Mouse (Mus musculus) macrophage (primary cell): Measurements from ENCODE around the gene Slc8a3. TPM values are rescaled to one million over a fixed set of nuclear protein-coding genes. Genes with fewer than 3 reads are reported as not detected.

ENCODE experiments used
- H3K27ac ChIP-seq: fragments of 350-480 bp; formaldehyde crosslinking; 2 replicates; pipeline ENCODE4 v1.9.0; 2021
- H3K36me3 ChIP-seq: fragments of 350-480 bp; formaldehyde crosslinking; 2 replicates; pipeline ENCODE4 v1.9.0; 2021; ENCODE audit errors: inconsistent target
- H3K4me3 ChIP-seq: fragments of 350-480 bp; formaldehyde crosslinking; 2 replicates; pipeline ENCODE4 v1.9.0; 2021; ENCODE audit errors: inconsistent target
- H3K79me2 ChIP-seq: fragments of 350-480 bp; formaldehyde crosslinking; 2 replicates; pipeline ENCODE4 v1.9.0; 2021; ENCODE audit errors: inconsistent target
- WGBS: methylation state at CpG from one replicate; pipeline ENCODE4 v1.1.7; 2026; ENCODE audit warnings: inconsistent platforms; ENCODE audit not compliant: missing documents; 5-methylcytosine and 5-hydroxymethylcytosine counted together
- polyA plus RNA-seq: library from polyadenylated mRNA; stranded (reverse); fragments of 250-400 nt; gene quantifications from 3 replicates; pipeline ENCODE4 v1.2.4, GENCODE M21; 2018; ENCODE audit warnings: inconsistent platforms

Gene Slc8a3
- polyA plus RNA-seq, 1 experiment from 2014 or later: not detected

- Histone ChIP-seq H3K79me2 (no peaks in the 10 kb centered on the region), H3K36me3 (no peaks in the 10 kb centered on the region), H3K27ac (no peak overlapping the region), H3K4me3 (no peak overlapping the region)
- WGBS: 68% methylated on average over 2 of the region's 2 CpGs
Measured at GRCm38 (mm10) chr12:81224843-81225242, 108.1 kb downstream of the Slc8a3 start.

- WGBS: 88% methylated on average over 2 of the region's 2 CpGs
- H3K36me3 ChIP-seq: no peaks in the 10 kb centered on the region
- no peak overlapping the region for H3K27ac ChIP-seq
- H3K79me2 ChIP-seq: no peaks in the 10 kb centered on the region
- H3K4me3 ChIP-seq: no peak overlapping the region
Measured at GRCm38 (mm10) chr12:81223276-81223675, 109.7 kb downstream of the Slc8a3 start.

- 55% methylated on average over 4 of the region's 4 CpGs for WGBS
- Histone ChIP-seq H3K4me3 (no peak overlapping the region), H3K36me3 (no peaks in the 10 kb centered on the region), H3K79me2 (no peaks in the 10 kb centered on the region), H3K27ac (no peak overlapping the region)
Measured at GRCm38 (mm10) chr12:81219339-81219738, 113.6 kb downstream of the Slc8a3 start.

- Histone ChIP-seq H3K79me2 (no peaks in the 10 kb centered on the region), H3K27ac (no peak overlapping the region), H3K36me3 (no peaks in the 10 kb centered on the region), H3K4me3 (no peak overlapping the region)
- 44% methylated on average over 2 of the region's 2 CpGs for WGBS
Measured at GRCm38 (mm10) chr12:81208559-81208958, 124.4 kb downstream of the Slc8a3 start.

- no peak overlapping the region for H3K4me3 ChIP-seq
- H3K79me2 ChIP-seq: no peaks in the 10 kb centered on the region
- H3K27ac ChIP-seq: no peak overlapping the region
- WGBS: 28% methylated on average over 6 of the region's 6 CpGs
- no peaks in the 10 kb centered on the region for H3K36me3 ChIP-seq
Measured at GRCm38 (mm10) chr12:81205619-81206560, 127.1 kb downstream of the Slc8a3 start.

- Histone ChIP-seq H3K36me3 (no peaks in the 10 kb centered on the region), H3K79me2 (no peaks in the 10 kb centered on the region), H3K27ac (no peak overlapping the region), H3K4me3 (no peak overlapping the region)
- 14% methylated on average over 1 of the region's 1 CpGs for WGBS
Measured at GRCm38 (mm10) chr12:81203226-81203625, 129.8 kb downstream of the Slc8a3 start.

GRCm38 (mm10) chr12:81199280-81199955, 133.6 kb downstream of the Slc8a3 start:
- H3K79me2 ChIP-seq: no peaks in the 10 kb centered on the region
- no peak overlapping the region for H3K4me3 ChIP-seq
- H3K27ac ChIP-seq: no peak overlapping the region
- no peaks in the 10 kb centered on the region for H3K36me3 ChIP-seq
- whole genome bisulfite sequencing: 41% methylated on average over 23 of the region's 23 CpGs

- Histone ChIP-seq H3K4me3 (no peak overlapping the region), H3K36me3 (no peaks in the 10 kb centered on the region), H3K27ac (no peak overlapping the region), H3K79me2 (no peaks in the 10 kb centered on the region)
- WGBS: 54% methylated on average over 5 of the region's 5 CpGs
Measured at GRCm38 (mm10) chr12:81197468-81198075, 135.4 kb downstream of the Slc8a3 start.

GRCm38 (mm10) chr12:81193968-81194367, 139.0 kb downstream of the Slc8a3 start:
- no peaks in the 10 kb centered on the region for H3K36me3 ChIP-seq
- no peak overlapping the region for H3K4me3 ChIP-seq
- H3K27ac ChIP-seq: no peak overlapping the region
- no peaks in the 10 kb centered on the region for H3K79me2 ChIP-seq
- WGBS: 83% methylated on average over 2 of the region's 2 CpGs

- no peak overlapping the region for H3K27ac ChIP-seq
- no peak overlapping the region for H3K4me3 ChIP-seq
- 100% methylated on average over 1 of the region's 1 CpGs for WGBS
- no peaks in the 10 kb centered on the region for H3K79me2 ChIP-seq
- H3K36me3 ChIP-seq: no peaks in the 10 kb centered on the region
Measured at GRCm38 (mm10) chr12:81189636-81190035, 143.3 kb downstream of the Slc8a3 start.

GRCm38 (mm10) chr12:81188996-81189395, 144.0 kb downstream of the Slc8a3 start:
- WGBS: 95% methylated on average over 4 of the region's 4 CpGs
- H3K79me2 ChIP-seq: no peaks in the 10 kb centered on the region
- no peaks in the 10 kb centered on the region for H3K36me3 ChIP-seq
- H3K27ac ChIP-seq: no peak overlapping the region
- H3K4me3 ChIP-seq: no peak overlapping the region

GRCm38 (mm10) chr12:81188423-81188822, 144.6 kb downstream of the Slc8a3 start:
- no peak overlapping the region for H3K27ac ChIP-seq
- H3K4me3 ChIP-seq: no peak overlapping the region
- no peaks in the 10 kb centered on the region for H3K36me3 ChIP-seq
- WGBS: 88% methylated on average over 3 of the region's 3 CpGs
- no peaks in the 10 kb centered on the region for H3K79me2 ChIP-seq

GRCm38 (mm10) chr12:81186668-81187067, 146.3 kb downstream of the Slc8a3 start:
- H3K4me3 ChIP-seq: no peak overlapping the region
- no peaks in the 10 kb centered on the region for H3K36me3 ChIP-seq
- no peaks in the 10 kb centered on the region for H3K79me2 ChIP-seq
- H3K27ac ChIP-seq: no peak overlapping the region
- 93% methylated on average over 3 of the region's 3 CpGs for WGBS

- Histone ChIP-seq H3K36me3 (no peaks in the 10 kb centered on the region), H3K79me2 (no peaks in the 10 kb centered on the region), H3K27ac (no peak overlapping the region), H3K4me3 (no peak overlapping the region)
- WGBS: 60% methylated on average over 4 of the region's 4 CpGs
Measured at GRCm38 (mm10) chr12:81186081-81186480, 146.9 kb downstream of the Slc8a3 start.

- Histone ChIP-seq H3K4me3 (no peak overlapping the region), H3K27ac (no peak overlapping the region), H3K79me2 (no peaks in the 10 kb centered on the region), H3K36me3 (no peaks in the 10 kb centered on the region)
- 82% methylated on average over 2 of the region's 2 CpGs for WGBS
Measured at GRCm38 (mm10) chr12:81184967-81185366, 148.0 kb downstream of the Slc8a3 start.
